Mouse (Mus musculus) activated CD4-positive, CD25-positive, alpha-beta regulatory T cell (primary cell): ENCODE data around the gene H2-M10.1. TPM values are rescaled to one million over a fixed set of nuclear protein-coding genes. Genes with fewer than 3 reads are reported as not detected.

Source experiments
- polyA plus RNA-seq, 2 experiments: library from polyadenylated mRNA; unstranded; fragments of 100-300 nt; shearing (Covaris generic); gene quantifications; one replicate each; pipeline ENCODE4 v1.2.1; 2017

H2-M10.1 gene
- not detected for polyA plus RNA-seq

DNA sequence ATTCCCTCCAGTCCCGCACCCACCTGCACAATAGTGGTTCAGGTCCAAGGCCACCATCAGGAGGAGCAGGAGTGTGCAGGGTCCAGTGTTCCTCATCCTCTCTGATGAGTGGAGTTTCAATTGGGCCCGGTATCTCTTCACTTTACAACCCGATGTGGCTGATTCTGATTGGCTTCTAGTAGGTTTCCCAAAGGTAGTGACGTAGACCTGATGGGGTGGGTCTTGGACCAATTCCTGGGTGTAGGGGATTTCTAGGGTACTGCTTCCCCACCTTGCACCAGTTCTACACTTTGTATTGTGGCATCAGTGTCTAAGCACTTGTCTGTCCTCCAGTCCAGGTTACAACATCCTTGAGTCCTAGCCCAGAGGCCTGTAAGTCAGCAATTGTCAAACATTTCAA is at the start of gene H2-M10.1:
TSS of gene H2-M10.1 (minus strand) at position 101 of the 400 bp plus-strand sequence.

GRCm38 (mm10) chr17:36368317-36368716 is 42.4 kb upstream of the H2-M10.1 start, which contains the start of gene H2-M10.3:
Gene H2-M10.3, minus strand, starts transcription at chr17:36368417.

GRCm38 (mm10) chr17:36286390-36286789 is 39.6 kb downstream of the H2-M10.1 start, which contains the start of gene H2-M10.2:
Gene H2-M10.2, minus strand, starts transcription at chr17:36286490.

Other genes with a start within 250 kb of the H2-M10.1 start
- 1 to 10 TPM in 1 of 2 experiments, under 1 TPM in 1; 0.75 to 1.2 TPM for gene Gm19684, start 204.5 kb downstream of the H2-M10.1 start, polyA plus RNA-seq
- under 1 TPM; 0.36 to 0.51 TPM for gene Gm7030, start 196.7 kb downstream of the H2-M10.1 start, polyA plus RNA-seq
- gene Gm8909, start 157.6 kb downstream of the H2-M10.1 start, polyA plus RNA-seq = 10 to 100 TPM in 1 of 2 experiments, 1 to 10 TPM in 1; 5.7 to 14.7 TPM
- under 1 TPM; 0.54 to 0.55 TPM for gene H2-T3, start 135.9 kb downstream of the H2-M10.1 start, polyA plus RNA-seq
- gene Rpp21, start 68.1 kb downstream of the H2-M10.1 start, polyA plus RNA-seq = 100 to 1,000 TPM; 153 to 154 TPM
- gene Trim39, start 53.9 kb downstream of the H2-M10.1 start, polyA plus RNA-seq = 10 to 100 TPM; 12.9 to 20.8 TPM
- under 1 TPM; 0.14 to 0.16 TPM for gene H2-M10.2, start 39.7 kb downstream of the H2-M10.1 start, polyA plus RNA-seq
- not detected for gene H2-M10.3, start 42.3 kb upstream of the H2-M10.1 start, polyA plus RNA-seq
- gene H2-M10.4, start 136.2 kb upstream of the H2-M10.1 start, polyA plus RNA-seq = not detected
- gene H2-M11, start 220.9 kb upstream of the H2-M10.1 start, polyA plus RNA-seq = not detected